Mouse (Mus musculus): ENCODE measurements at regions not wholly inside any gene's neighbourhood (a gene's known extent, or its start where the extent isn't known, plus 50 kb on each side); places are given as distances from the start of the nearest gene placed in this dataset.

- DNase-seq (ENCODE audit: low read depth): no peak
These were observed 423.3 kb downstream of the Zic3 start for GRCm38 (mm10) chrX:58445624-58446323.

GRCm38 (mm10) chrX:58447605-58448004 lies 425.1 kb downstream of the Zic3 start:
- no peak for DNase-seq (ENCODE audit: low read depth)

GRCm38 (mm10) chrX:58469683-58470082 lies 439.5 kb upstream of the 4930550L24Rik start:
- DNase-seq (ENCODE audit: low read depth): no peak

GRCm38 (mm10) chrX:58470986-58471385 lies 438.2 kb upstream of the 4930550L24Rik start:
- no peak for DNase-seq (ENCODE audit: low read depth)

GRCm38 (mm10) chrX:58490861-58491260 lies 418.3 kb upstream of the 4930550L24Rik start:
- peak; percentile 5 for DNase-seq (ENCODE audit: low read depth)

GRCm38 (mm10) chrX:58503573-58503972 lies 405.6 kb upstream of the 4930550L24Rik start:
- DNase-seq (ENCODE audit: low read depth): no peak

- no peak for DNase-seq (ENCODE audit: low read depth)
These were observed 394.2 kb upstream of the 4930550L24Rik start for GRCm38 (mm10) chrX:58514925-58515324.
